Mouse (Mus musculus): ENCODE data around the gene Prrg2. TPM values are rescaled to one million over a fixed set of nuclear protein-coding genes. Genes with fewer than 3 reads are reported as not detected.

The Prrg2 gene
- polyA plus RNA-seq, 1 experiment from 2014 or later, result 59.0 TPM

- Histone ChIP-seq H3K4me3 (ENCODE audit: low read depth, low read length) (no peak overlapping the region), H3K9ac (ENCODE audit: low read depth, low read length) (no peak overlapping the region), H3K4me1 (replicated peaks; ENCODE audit: control insufficient read depth, insufficient read depth, low read length) (no peaks in the 10 kb centered on the region; the same call in 1 of the 2 replicates), H3K27ac (ENCODE audit: low read depth, low read length) (no peak overlapping the region), H3K36me3 (ENCODE audit: control insufficient read depth, insufficient read depth) (peaks cover 7% of the 10 kb centered on the region; the same call in 1 of the 2 replicates), H3K27me3 (replicated peaks; ENCODE audit: control insufficient read depth, insufficient read depth, low read length) (no peaks in the 10 kb centered on the region), H3K9me3 (ENCODE audit: control insufficient read depth) (no peaks in the 10 kb centered on the region), H3K4me2 (replicated peaks; ENCODE audit: low read depth) (no peak overlapping the region)
- TF ChIP-seq CTCF (IDR thresholded peaks at IDR 0.05; ENCODE audit: low read depth), result no peak
- no peak for ATAC-seq
These were observed 5.5 kb downstream of the Prrg2 start for GRCm38 (mm10) chr7:45056972-45057348.

- Histone ChIP-seq H3K4me3 (ENCODE audit: low read depth, low read length) (no peak overlapping the region), H3K27ac (ENCODE audit: low read depth, low read length) (no peak overlapping the region), H3K4me1 (replicated peaks; ENCODE audit: control insufficient read depth, insufficient read depth, low read length) (peaks cover 1% of the 10 kb centered on the region; the same call in 1 of the 2 replicates), H3K36me3 (ENCODE audit: control insufficient read depth, insufficient read depth) (peaks cover 7% of the 10 kb centered on the region; the same call in 1 of the 2 replicates), H3K4me2 (replicated peaks; ENCODE audit: low read depth) (no peak overlapping the region), H3K27me3 (replicated peaks; ENCODE audit: control insufficient read depth, insufficient read depth, low read length) (no peaks in the 10 kb centered on the region), H3K9ac (ENCODE audit: low read depth, low read length) (no peak overlapping the region), H3K9me3 (ENCODE audit: control insufficient read depth) (no peaks in the 10 kb centered on the region)
- whole genome bisulfite sequencing, result 72% methylated on average over 14 of the region's 14 CpGs
- TF ChIP-seq CTCF (IDR thresholded peaks at IDR 0.05; ENCODE audit: low read depth), result no peak
- no peak for ATAC-seq
These were observed 6.0 kb downstream of the Prrg2 start for GRCm38 (mm10) chr7:45056329-45056971.

GRCm38 (mm10) chr7:45053931-45054510 lies 8.5 kb downstream of the Prrg2 start:
- peak overlapping the region; percentile 90 for H3K4me3 ChIP-seq (ENCODE audit: low read depth, low read length)
- peaks cover 21% of the 10 kb centered on the region for H3K36me3 ChIP-seq (ENCODE audit: control insufficient read depth, insufficient read depth)
- H3K27ac ChIP-seq (ENCODE audit: low read depth, low read length), result peak overlapping the region; percentile 93
- peaks cover 4% of the 10 kb centered on the region; the same call in 1 of the 2 replicates for H3K4me1 ChIP-seq (replicated peaks; ENCODE audit: control insufficient read depth, insufficient read depth, low read length)
- peak overlapping the region; percentile 94 for H3K4me2 ChIP-seq (replicated peaks; ENCODE audit: low read depth)
- peak; percentile 93 for ATAC-seq
- no peaks in the 10 kb centered on the region for H3K27me3 ChIP-seq (replicated peaks; ENCODE audit: control insufficient read depth, insufficient read depth, low read length)
- H3K9ac ChIP-seq (ENCODE audit: low read depth, low read length), result peak overlapping the region; percentile 75
- WGBS, result under 1% methylated on average over 33 of the region's 33 CpGs
- no peak for TF ChIP-seq CTCF (IDR thresholded peaks at IDR 0.05; ENCODE audit: low read depth)
- no peaks in the 10 kb centered on the region for H3K9me3 ChIP-seq (ENCODE audit: control insufficient read depth)

GRCm38 (mm10) chr7:45053117-45053930 lies 9.2 kb downstream of the Prrg2 start:
- Histone ChIP-seq H3K9me3 (ENCODE audit: control insufficient read depth) (no peaks in the 10 kb centered on the region), H3K4me2 (replicated peaks; ENCODE audit: low read depth) (peak overlapping the region; percentile 94), H3K27me3 (replicated peaks; ENCODE audit: control insufficient read depth, insufficient read depth, low read length) (no peaks in the 10 kb centered on the region), H3K9ac (ENCODE audit: low read depth, low read length) (peak overlapping the region; percentile 75), H3K27ac (ENCODE audit: low read depth, low read length) (peak overlapping the region; percentile 93), H3K4me3 (ENCODE audit: low read depth, low read length) (peak overlapping the region; percentile 90), H3K4me1 (replicated peaks; ENCODE audit: control insufficient read depth, insufficient read depth, low read length) (peaks cover 4% of the 10 kb centered on the region; the same call in 1 of the 2 replicates), H3K36me3 (ENCODE audit: control insufficient read depth, insufficient read depth) (peaks cover 24% of the 10 kb centered on the region)
- TF ChIP-seq CTCF (IDR thresholded peaks at IDR 0.05; ENCODE audit: low read depth), result no peak
- peak; percentile 51 for ATAC-seq
- under 1% methylated on average over 29 of the region's 59 CpGs for WGBS

GRCm38 (mm10) chr7:45052862-45053116 lies 9.7 kb downstream of the Prrg2 start, which contains the start of gene Prr12:
Gene Prr12 (minus strand): TSS chr7:45052881.
- ATAC-seq, result peak; percentile 5; the same call in 1 of the 2 replicates
- Histone ChIP-seq H3K9me3 (ENCODE audit: control insufficient read depth) (no peaks in the 10 kb centered on the region), H3K4me3 (ENCODE audit: low read depth, low read length) (peak within 1 kb of the TSS; percentile 90), H3K4me2 (replicated peaks; ENCODE audit: low read depth) (peak within 1 kb of the TSS; percentile 94), H3K36me3 (ENCODE audit: control insufficient read depth, insufficient read depth) (peaks cover 28% of the 10 kb centered on the region), H3K9ac (ENCODE audit: low read depth, low read length) (peak within 1 kb of the TSS; percentile 75), H3K4me1 (replicated peaks; ENCODE audit: control insufficient read depth, insufficient read depth, low read length) (peaks cover 4% of the 10 kb centered on the region; the same call in 1 of the 2 replicates), H3K27ac (ENCODE audit: low read depth, low read length) (peak within 1 kb of the TSS; percentile 93), H3K27me3 (replicated peaks; ENCODE audit: control insufficient read depth, insufficient read depth, low read length) (no peaks in the 10 kb centered on the region)
- TF ChIP-seq CTCF (IDR thresholded peaks at IDR 0.05; ENCODE audit: low read depth), result no peak
- WGBS, result 2% methylated on average over 16 of the region's 18 CpGs

Measured in intestine, postnatal 0 days (tissue).